Mouse (Mus musculus) neural tube, embryonic 14.5 days (tissue): ENCODE results near the gene Carm1. TPM values are rescaled to one million over a fixed set of nuclear protein-coding genes. Genes with fewer than 3 reads are reported as not detected.

Experiments
- ATAC-seq: fragments of 200-750 bp; cut with Nextera tagmentation; 2 replicates; pipeline ENCODE4 v1.8.0; 2017; ENCODE audit warnings: low read depth, mild to moderate bottlenecking, moderate TSS enrichment, moderate library complexity
- H3K27ac ChIP-seq: fragments of 300-500 bp; sonication (generic); 2 replicates; pipeline ENCODE4 v1.5.1; 2014; ENCODE audit warnings: low read depth, mild to moderate bottlenecking, control low read depth, low read length, moderate library complexity, mixed read lengths
- H3K27me3 ChIP-seq: fragments of 300-500 bp; sonication (generic); 2 replicates; pipeline ENCODE4 v1.6.1; 2014; ENCODE audit warnings: low read length; ENCODE audit not compliant: control insufficient read depth, insufficient read depth
- H3K36me3 ChIP-seq: fragments of 300-500 bp; sonication (generic); 2 replicates; pipeline ENCODE4 v1.6.1; 2014; ENCODE audit warnings: low read length, mixed read lengths; ENCODE audit not compliant: control insufficient read depth, insufficient read depth
- H3K4me1 ChIP-seq: fragments of 300-500 bp; sonication (generic); 2 replicates; pipeline ENCODE4 v1.6.1; 2014; ENCODE audit warnings: low read length; ENCODE audit not compliant: control insufficient read depth, insufficient read depth
- H3K4me2 ChIP-seq: fragments of 300-500 bp; sonication (generic); 2 replicates; pipeline ENCODE4 v1.6.1; 2014; ENCODE audit warnings: mild to moderate bottlenecking, low read depth, low read length, control low read depth
- H3K4me3 ChIP-seq: fragments of 300-500 bp; sonication (generic); 2 replicates; pipeline ENCODE4 v1.5.1; 2014; ENCODE audit warnings: low read depth, low read length, control low read depth, mixed read lengths
- H3K9ac ChIP-seq: fragments of 300-500 bp; sonication (generic); replicated peaks from 2 replicates; pipeline ENCODE4 v1.6.1; 2014; ENCODE audit warnings: low read depth, mild to moderate bottlenecking, control low read depth, low read length, mixed read lengths
- H3K9me3 ChIP-seq: fragments of 300-500 bp; sonication (generic); 2 replicates; pipeline ENCODE4 v1.6.1; 2016; ENCODE audit warnings: low read length; ENCODE audit not compliant: control insufficient read depth
- WGBS: fragments of 180-500 bp; shearing (Covaris S2); extraction: QIAGEN DNeasy Blood & Tissue Kit; methylation state at CpG from one replicate; pipeline ENCODE4 v1.1.7; 2014; 5-methylcytosine and 5-hydroxymethylcytosine counted together
- polyA plus RNA-seq: library from polyadenylated mRNA; unstranded; fragments of >200 nt; fragmentation: Nextera tagmentation; extraction: Ambion mirVana; gene quantifications from 2 replicates; pipeline ENCODE4 v1.2.1, GENCODE M21; 2014

Carm1 gene
- polyA plus RNA-seq, 1 experiment from 2014 or later = 30.1 TPM

DNA sequence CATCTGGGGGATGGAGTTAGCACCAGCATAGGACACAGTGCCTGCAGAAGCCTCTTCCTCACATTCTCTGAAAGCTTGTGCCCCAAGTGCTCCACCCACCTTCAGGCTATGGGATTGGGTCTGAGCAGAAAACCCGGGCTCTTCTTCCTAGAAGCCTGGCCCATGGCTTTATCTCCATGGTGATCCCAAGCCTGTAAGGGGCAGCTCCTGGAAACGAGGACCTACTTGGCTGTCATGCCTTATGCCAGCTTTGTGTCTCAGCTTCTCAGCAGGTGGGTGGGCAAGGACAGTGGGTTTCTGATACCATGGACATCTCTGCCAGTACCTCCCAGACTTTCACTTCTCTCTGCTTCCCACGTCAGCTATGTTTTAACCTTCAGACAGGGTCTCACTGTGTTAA, 31.5 kb downstream of the Carm1 start:
- no peaks in the 10 kb centered on the region for H3K27me3 ChIP-seq
- 75% methylated on average over 3 of the region's 3 CpGs for WGBS
- peaks cover 46% of the 10 kb centered on the region for H3K36me3 ChIP-seq
- no peak overlapping the region for H3K27ac ChIP-seq
- H3K4me1 ChIP-seq = no peaks in the 10 kb centered on the region
- H3K9me3 ChIP-seq = no peaks in the 10 kb centered on the region
- no peak overlapping the region for H3K4me3 ChIP-seq
- no peak overlapping the region for H3K4me2 ChIP-seq
- no peak for ATAC-seq
- no peak overlapping the region for H3K9ac ChIP-seq

DNA sequence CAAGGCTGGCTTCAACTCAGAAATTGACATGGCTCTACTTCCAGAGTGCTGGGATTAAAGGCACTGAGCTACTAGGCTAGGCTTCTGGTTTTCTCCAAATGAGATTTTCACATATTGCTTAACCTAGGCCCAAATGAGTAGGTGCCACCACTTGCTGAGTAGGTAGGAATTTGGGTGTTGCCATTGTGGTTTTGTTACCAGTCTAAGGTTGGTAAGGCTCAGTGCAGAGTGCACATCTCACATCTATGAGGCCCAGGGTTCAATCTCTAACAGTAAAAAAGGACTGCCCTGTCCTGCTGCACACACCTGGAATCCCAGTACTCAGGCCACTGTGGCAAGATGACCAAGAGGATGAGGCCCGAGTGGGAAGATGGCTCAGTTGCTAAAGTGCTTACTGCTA, 38.7 kb downstream of the Carm1 start:
- H3K4me1 ChIP-seq = no peaks in the 10 kb centered on the region
- no peak overlapping the region for H3K27ac ChIP-seq
- no peaks in the 10 kb centered on the region for H3K9me3 ChIP-seq
- H3K4me3 ChIP-seq = no peak overlapping the region
- H3K27me3 ChIP-seq = no peaks in the 10 kb centered on the region
- 94% methylated on average over 1 of the region's 1 CpGs for WGBS
- peaks cover 66% of the 10 kb centered on the region for H3K36me3 ChIP-seq
- ATAC-seq = no peak
- no peak overlapping the region for H3K4me2 ChIP-seq
- H3K9ac ChIP-seq = no peak overlapping the region

DNA sequence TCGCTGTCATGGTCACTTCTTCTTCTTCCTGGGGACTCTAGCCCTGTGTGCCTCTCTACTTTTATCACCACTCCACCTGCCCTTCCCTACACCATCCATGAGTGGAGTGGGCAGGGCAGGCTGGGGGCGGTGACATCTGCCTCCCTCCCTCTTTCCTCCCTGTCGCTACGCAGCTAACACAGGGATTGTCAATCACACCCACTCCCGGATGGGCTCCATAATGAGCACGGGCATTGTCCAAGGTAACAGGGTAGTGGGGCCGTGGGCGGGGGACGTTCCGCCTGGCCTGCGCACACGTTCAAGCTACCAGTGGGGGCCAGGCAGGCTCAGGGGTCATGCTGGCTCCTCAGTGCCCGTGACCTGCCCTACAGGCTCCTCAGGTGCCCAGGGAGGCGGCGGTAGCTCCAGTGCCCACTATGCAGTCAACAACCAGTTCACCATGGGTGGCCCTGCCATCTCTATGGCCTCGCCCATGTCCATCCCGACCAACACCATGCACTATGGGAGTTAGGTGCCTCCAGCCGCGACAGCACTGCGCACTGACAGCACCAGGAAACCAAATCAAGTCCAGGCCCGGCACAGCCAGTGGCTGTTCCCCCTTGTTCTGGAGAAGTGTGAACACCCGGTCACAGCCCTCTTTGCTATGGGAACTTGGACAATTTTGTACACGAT, 41.1 kb downstream of the Carm1 start:
- no peak overlapping the region for H3K9ac ChIP-seq
- 89% methylated on average over 23 of the region's 23 CpGs for WGBS
- peaks cover 63% of the 10 kb centered on the region for H3K36me3 ChIP-seq

DNA sequence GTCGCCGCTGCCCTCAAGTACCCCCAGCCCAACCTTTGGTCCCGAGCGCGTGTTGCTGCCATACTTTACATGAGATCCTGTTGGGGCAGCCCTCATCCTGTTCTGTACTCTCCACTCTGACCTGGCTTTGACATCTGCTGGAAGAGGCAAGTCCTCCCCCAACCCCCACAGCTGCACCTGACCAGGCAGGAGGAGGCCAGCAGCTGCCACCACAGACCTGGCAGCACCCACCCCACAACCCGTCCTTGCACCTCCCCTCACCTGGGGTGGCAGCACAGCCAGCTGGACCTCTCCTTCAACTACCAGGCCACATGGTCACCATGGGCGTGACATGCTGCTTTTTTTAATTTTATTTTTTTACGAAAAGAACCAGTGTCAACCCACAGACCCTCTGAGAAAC, 41.7 kb downstream of the Carm1 start:
- Histone ChIP-seq H3K4me1 (peaks cover 7% of the 10 kb centered on the region), H3K4me3 (no peak overlapping the region), H3K9ac (no peak overlapping the region), H3K36me3 (peaks cover 57% of the 10 kb centered on the region), H3K27me3 (peaks cover 3% of the 10 kb centered on the region; the same call in 1 of the 2 replicates), H3K27ac (no peak overlapping the region), H3K4me2 (no peak overlapping the region), H3K9me3 (no peaks in the 10 kb centered on the region)
- 90% methylated on average over 8 of the region's 8 CpGs for WGBS
- ATAC-seq = no peak

More for the DNA sequence above, 41.1 kb downstream of the Carm1 start:
- H3K9me3 ChIP-seq = no peaks in the 10 kb centered on the region
- peaks cover 7% of the 10 kb centered on the region for H3K4me1 ChIP-seq
- no peak overlapping the region for H3K27ac ChIP-seq
- H3K27me3 ChIP-seq = no peaks in the 10 kb centered on the region; the same call in 1 of the 2 replicates
- no peak overlapping the region for H3K4me3 ChIP-seq
- H3K4me2 ChIP-seq = no peak overlapping the region
- ATAC-seq = no peak

DNA sequence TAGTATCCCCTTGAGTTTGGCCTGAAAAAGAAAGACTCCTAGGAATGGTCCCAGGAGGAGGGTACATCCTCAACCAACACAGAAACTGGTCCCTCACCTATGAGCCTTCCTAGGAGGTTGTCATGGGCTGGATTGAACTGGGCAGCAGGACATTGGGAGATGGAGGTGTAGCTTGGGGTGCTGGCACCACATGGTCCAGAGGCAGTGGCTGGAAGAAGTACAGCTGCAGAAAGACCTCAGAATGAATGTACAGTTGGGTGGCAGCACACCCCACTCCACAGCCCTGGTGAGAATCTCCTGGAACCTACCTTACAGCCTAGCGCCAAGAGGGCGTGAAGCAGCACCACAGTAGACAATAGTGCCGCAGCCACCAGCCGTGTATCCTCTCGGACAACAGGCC, 42.8 kb downstream of the Carm1 start:
- no peak for ATAC-seq
- Histone ChIP-seq H3K4me2 (no peak overlapping the region), H3K36me3 (peaks cover 50% of the 10 kb centered on the region), H3K9ac (no peak overlapping the region), H3K27me3 (peaks cover 3% of the 10 kb centered on the region; the same call in 1 of the 2 replicates), H3K4me1 (peaks cover 17% of the 10 kb centered on the region), H3K9me3 (no peaks in the 10 kb centered on the region), H3K27ac (no peak overlapping the region), H3K4me3 (no peak overlapping the region)
- WGBS = 97% methylated on average over 5 of the region's 5 CpGs

DNA sequence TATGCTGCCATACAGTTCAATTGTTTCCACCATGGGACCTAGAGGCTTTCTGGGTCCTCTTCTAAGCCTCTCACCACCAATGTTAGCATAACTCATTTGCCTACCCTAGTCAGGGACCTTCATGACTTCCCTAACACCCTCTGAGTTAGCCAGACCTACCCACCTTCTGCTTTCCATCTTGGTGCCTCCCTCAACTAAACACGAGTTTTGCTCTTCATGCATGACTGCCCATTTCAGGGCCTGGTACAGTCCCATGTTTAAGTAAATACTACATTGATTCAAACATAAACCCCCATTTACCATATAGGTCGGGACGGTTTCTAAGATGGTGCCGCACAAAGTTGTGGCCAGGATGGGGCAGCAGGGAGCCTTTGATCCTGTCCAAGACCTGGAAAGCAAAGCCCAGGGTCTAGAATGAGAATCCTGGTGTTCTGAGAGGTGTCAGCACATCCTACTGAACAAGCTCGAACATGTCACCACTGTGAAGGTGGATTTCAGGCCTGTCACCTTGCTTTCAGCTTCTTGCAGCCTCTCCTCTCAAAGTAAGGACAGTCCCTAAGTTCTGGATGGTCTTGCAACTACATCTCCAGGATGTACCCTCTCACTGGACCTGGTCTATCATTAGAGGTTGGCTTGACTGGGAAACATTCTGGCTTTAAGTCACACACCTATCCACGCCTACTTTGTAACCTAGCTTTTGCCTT, 44.6 kb downstream of the Carm1 start:
- Histone ChIP-seq H3K27me3 (peaks cover 3% of the 10 kb centered on the region; the same call in 1 of the 2 replicates), H3K4me1 (peaks cover 23% of the 10 kb centered on the region), H3K36me3 (peaks cover 51% of the 10 kb centered on the region), H3K4me3 (peak overlapping the region; percentile 96; the same call in 1 of the 2 replicates), H3K27ac (no peak overlapping the region), H3K9ac (no peak overlapping the region), H3K9me3 (no peaks in the 10 kb centered on the region), H3K4me2 (peak overlapping the region; percentile 87; the same call in 1 of the 2 replicates)
- 89% methylated on average over 6 of the region's 6 CpGs for WGBS
- ATAC-seq = no peak

DNA sequence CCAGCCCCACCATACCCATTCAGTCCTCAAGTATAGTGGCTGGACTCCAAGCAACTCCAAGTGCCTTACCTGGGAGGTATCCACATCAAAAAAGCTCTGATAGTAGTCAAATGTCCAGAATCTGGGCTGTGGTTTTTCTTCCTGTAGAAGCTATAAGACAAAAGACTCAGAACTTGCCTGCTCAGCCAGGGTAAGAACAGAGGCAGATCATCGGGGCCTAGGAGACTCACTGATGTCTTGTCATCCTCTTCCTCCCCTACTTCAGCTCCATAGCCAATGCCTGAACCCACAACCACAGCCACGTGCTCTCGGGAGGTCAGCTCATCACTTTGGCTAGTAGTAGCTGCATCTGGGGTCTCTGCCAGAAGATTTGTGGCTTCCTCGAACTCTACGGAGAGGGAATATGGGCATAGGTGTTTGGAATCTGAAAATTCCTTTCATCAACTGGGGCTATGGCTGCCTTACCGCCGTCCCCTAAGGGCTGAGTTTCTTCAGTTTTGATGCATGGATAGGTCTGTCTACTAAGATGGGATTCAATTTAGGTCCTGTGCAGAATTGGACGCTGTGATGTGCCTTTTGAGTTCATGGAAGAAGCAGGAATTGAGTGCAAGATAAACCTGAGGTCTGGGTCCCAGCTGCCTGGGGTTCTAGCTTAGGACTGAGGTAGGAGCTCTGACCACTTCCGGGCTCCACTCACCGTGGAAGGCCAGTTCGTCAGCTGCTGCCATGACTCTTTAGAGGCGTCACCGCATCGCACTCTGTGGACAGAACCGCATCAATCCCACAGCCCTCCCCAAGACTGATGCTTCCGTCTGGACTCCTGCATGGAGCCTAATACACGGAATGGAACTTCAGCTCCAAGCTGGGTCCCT, 45.4 kb downstream of the Carm1 start:
- peaks cover 3% of the 10 kb centered on the region; the same call in 1 of the 2 replicates for H3K27me3 ChIP-seq
- H3K4me2 ChIP-seq = peak overlapping the region; percentile 87
- 23% methylated on average over 17 of the region's 17 CpGs for WGBS
- peaks cover 23% of the 10 kb centered on the region for H3K4me1 ChIP-seq
- peak overlapping the region; percentile 96 for H3K4me3 ChIP-seq
- peaks cover 43% of the 10 kb centered on the region for H3K36me3 ChIP-seq
- H3K27ac ChIP-seq = peak overlapping the region; percentile 78
- H3K9me3 ChIP-seq = no peaks in the 10 kb centered on the region
- peak overlapping the region; percentile 85 for H3K9ac ChIP-seq
- peak; percentile 76 for ATAC-seq

DNA sequence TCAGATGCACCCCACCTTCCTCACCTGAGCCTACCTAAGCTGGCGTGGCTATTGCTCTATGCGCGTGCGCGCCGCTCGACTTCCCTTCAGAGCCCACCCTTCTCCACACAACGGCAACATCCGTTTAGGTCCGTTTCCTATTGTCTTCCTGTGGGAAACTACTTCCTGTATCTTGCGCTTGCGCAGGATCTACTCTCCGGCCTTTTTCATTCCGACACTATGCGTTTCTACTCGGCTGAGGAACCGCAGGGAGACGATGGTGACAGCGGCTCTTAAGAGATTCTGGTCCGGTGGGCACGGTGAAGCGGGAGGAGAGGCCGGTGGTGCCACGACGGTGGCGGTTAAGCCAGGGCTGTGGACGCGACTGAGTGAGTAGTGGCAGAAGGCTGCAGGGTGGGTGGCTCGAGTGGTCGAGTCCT, 46.0 kb downstream of the Carm1 start, which contains the start of the genes Timm29 and Yipf2:
Gene Timm29, plus strand, starts transcription at position 20 of the 419 bp plus-strand sequence.
Gene Yipf2, minus strand, starts transcription at position 126 of the 419 bp plus-strand sequence.
- Histone ChIP-seq H3K27me3 (peaks cover 3% of the 10 kb centered on the region; the same call in 1 of the 2 replicates), H3K9ac (peak within 1 kb of the TSS; percentile 85), H3K27ac (peak within 1 kb of the TSS; percentile 92), H3K4me2 (peak within 1 kb of the TSS; percentile 87), H3K4me3 (peak within 1 kb of the TSS; percentile 96), H3K36me3 (peaks cover 37% of the 10 kb centered on the region), H3K4me1 (peaks cover 23% of the 10 kb centered on the region), H3K9me3 (no peaks in the 10 kb centered on the region)
- WGBS = under 1% methylated on average over 30 of the region's 30 CpGs
- peak; percentile 93 for ATAC-seq
